Mouse (Mus musculus) adrenal gland, postnatal 4 days (tissue): ENCODE results near the gene Tbc1d9b. TPM values are rescaled to one million over a fixed set of nuclear protein-coding genes. Genes with fewer than 3 reads are reported as not detected.
"Not testable (repeated sequence)": the region's sequence is repeated elsewhere in the genome, so short reads cannot be mapped to it uniquely, and the experiment has no call there.

ENCODE experiments used
- DNase-seq, 2 experiments: peaks; one replicate each; pipeline ENCODE4 v3.0.0; 2021 to 2022; ENCODE audit warnings: low spot score in 2 of 2, mixed read lengths in 2 of 2
- long read RNA-seq, 2 experiments: library from polyadenylated mRNA; stranded (forward); transcript quantifications; one replicate each; pipeline ENCODE4 v2.0.0; 2021
- total RNA-seq, 2 experiments: library from RNA; stranded (reverse); gene quantifications; 2 replicates each; pipeline ENCODE4 v1.2.3; 2021

Gene Tbc1d9b
- total RNA-seq: 100 to 1,000 TPM; 108 to 120 TPM
- long read RNA-seq, experiment 1, full-length matches to known transcripts: 66 of 131 reads
- long read RNA-seq, experiment 1, partial matches to known transcripts: 24 of 131 reads
- long read RNA-seq, experiment 1, other reads (novel, unspliced or antisense): 41 of 131 reads
- long read RNA-seq, experiment 2, full-length matches to known transcripts: 107 of 241 reads
- long read RNA-seq, experiment 2, partial matches to known transcripts: 73 of 241 reads
- long read RNA-seq, experiment 2, other reads (novel, unspliced or antisense): 61 of 241 reads

DNA sequence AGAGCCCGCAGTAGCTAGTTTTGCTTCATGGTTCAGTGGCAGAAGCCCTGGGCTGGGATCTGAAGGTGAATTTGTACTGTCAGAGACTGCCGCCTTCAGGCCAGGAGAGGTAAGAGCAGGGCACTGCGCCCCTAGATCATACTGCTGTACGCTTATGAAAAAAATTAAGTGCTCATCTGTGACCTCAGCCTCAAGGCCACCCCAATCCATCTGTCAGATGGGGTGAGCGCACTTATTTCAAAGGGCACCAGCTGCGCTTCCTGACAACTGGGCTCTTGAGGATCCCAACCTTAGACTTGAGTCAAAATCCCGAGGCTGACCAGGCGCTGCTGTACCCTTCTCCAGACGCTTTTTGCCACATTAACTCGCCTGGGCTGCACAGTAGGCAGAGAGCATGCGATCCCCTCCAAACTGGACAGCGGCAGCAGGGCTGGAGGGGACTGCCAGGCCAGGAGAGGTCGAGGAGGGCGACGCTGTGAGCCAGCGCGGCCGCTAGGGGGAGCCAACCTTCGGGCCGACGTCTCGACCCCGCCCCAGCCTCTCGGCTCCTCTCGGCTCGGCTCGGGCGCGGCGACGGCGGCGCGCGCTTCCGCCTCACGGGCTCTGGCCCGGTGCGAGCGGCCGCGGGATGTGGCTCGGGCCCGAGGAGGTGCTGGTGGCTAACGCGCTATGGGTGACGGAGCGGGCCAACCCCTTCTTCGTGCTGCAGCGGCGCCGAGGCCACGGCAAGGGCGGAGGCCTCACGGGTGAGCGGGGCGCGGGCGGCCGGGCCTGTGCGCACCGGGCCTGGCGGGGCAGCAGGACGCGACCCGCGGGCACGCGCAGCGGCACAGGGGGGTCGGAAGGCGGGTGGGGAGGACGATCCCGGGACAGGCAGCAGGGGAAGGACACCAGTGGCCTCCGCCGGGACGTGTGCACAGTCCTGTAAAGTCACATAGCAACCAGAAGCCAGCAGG, at the start of gene Tbc1d9b:
Gene Tbc1d9b, plus strand, starts transcription at position 586 of the 956 bp plus-strand sequence.
- peak; percentile 76 to 82 for DNase-seq

DNA sequence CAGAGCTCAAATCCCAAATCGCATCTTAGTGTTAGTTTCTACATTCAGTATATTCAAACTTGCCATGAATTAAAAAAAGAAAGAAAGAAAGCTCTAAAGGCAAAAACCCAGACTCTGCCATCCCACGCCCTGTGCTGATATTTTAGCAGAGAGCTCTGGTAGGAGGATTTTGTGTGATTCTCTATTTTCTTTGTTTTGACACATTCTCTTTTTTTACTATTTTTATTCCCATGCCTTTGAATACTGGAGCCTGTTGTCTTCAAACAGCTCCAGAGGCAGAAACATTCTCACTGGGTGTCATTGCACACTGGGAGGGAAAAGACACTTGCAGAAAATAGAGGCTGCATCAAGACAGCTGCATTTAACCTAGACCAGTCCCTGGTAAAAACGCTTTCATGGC, 45.0 kb upstream of the Tbc1d9b start:
- DNase-seq: no peak

DNA sequence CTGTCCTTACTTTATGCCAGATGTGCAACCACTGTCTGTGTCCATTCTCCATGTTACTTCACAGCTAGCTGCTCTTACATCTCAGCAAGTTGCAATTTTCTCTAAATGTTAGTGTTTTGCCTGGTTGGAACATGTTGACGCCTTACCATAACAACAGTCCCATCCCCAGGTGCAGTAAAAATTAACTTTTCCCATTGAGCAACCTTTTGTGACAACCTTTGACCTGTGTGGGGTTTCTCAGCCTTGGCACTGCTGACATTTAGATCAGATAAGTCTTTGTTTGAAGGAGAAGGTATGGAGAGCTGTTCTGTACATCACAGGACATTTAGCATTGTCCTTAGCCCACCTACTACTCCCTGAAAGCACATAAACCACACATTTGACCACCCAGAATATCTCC, 41.4 kb upstream of the Tbc1d9b start:
- no peak for DNase-seq

DNA sequence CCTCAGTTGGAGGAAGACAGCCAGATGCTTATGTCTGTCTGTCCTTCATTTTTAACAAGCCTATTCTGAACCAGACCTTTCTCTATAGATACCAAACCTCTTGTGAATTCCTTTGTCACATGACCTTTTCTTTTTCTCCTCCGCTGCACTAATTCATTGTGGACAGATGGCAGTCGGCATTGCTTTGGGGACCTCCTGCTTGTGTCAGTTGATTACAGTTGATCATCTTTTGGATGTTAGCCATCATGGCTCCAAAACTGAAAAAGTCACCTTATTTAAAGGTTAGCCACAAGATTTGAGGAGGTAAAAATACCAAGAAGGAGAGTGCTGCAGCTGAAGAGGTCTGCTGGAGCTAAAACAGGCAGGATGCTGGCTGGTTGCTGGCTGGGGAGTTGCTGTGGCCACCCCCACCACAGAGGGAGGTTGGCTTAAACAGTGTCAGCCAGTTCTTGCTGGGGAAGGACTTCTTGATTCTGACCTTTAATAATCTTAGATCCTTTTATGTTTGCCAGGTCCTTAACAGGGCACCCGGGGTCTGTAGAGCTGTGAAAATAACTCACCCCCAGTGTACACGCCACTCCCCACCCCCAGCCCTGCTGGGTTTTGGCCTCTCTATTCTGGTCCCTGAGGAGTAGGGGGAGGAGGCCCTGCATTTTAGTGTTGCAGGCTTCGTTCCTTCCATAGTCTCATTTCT, 40.1 kb upstream of the Tbc1d9b start:
- no peak for DNase-seq

DNA sequence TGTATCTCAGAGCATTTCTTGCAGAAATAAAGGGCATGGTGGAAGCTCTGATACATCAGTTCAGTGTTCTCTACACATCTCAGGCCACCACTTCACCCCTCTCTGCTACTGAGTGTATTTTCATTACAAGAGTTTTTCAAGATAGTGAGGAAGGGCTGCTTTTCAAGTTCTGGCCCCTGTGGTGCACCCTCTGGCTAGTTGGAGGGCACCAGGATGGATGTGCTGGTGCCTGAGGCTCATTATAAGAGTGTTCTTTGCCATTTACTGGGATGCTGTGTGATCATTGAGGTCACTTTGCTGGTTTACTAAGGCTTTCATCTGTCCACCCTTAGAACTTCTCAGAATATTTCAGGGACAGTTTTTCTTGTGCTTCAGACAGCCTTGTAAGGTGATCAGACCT, 39.5 kb upstream of the Tbc1d9b start:
- no peak for DNase-seq

DNA sequence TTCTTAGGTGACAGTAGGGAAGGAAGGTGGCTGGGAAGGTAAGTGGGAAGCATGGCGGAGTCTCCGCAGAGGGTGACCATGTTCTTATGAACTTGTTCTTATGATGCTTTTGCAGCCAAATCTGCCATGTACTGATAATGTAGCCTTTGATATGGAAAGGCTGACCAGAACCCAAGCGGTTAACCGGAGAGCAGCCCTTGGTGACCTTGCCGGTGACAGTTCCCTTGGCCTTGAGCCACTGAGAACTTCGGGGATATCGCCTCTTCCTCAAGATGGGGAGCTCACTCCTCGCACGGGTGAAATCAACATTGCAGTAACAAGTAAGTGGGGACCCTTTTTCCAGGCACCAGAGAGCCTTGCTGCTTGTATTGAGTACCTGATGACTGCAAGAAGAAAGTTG, 35.5 kb upstream of the Tbc1d9b start:
- DNase-seq: no peak

DNA sequence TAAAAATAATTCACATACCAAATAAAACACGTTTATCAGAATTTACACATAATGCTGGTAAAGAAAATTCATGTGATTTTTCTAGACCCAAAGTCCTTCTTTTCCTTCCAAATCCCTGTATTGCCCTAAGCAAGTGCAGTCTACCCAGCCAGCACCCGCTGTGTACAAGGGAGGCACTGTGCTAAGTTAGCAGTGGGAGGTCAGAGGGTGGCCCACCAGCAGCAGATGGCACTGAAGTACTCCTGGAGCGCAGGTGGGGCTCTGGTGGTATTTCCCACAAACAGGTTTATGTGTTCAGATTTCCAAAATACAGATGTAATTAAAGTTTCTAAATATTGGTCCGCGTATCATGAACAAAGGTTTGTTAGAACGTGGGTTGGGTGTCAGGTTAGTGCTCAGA, 34.1 kb upstream of the Tbc1d9b start:
- no peak for DNase-seq

DNA sequence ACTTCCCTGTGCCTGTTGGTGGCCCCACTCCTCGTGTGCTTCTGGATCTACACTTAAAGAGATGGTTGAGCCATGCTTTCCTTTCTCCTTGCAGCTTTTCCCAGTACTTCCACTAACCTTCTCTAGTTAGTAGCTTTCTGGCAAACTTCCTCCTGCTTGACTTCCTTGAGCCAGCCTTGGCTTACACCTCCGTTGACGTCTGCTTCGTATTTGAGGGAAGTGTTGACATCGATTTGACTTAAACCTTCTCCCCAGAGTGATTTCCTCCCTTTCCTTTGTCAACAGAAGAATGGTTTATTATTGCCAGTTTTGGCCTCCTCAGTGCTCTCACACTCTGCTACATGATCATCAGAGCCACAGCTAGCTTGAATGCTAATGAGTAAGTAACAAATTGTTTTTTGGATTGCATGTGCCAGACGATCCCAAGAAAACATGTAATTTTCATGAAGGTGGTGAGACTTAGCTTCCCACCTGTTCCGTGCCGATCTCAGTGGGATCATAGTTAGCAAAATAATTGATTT, 32.2 kb upstream of the Tbc1d9b start:
- no peak for DNase-seq

DNA sequence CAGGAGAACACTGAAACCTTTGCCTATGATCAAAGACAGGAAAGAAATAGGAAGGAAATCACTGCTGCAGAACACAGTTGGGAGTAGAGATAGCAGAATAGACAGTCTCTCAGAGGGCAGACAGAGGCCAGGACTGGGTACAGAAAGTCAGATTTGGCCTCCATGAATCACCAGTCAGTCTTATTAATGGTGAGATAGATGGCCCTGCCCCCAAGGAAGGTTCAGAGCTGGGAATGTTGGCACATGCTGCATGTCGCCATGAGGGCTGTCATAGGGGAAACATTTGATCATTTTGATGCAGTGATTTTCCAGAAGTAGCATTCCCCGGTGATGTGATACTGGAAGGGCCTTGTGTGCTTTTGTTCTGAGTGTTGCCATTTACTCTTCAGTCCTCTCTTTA, 31.5 kb upstream of the Tbc1d9b start:
- DNase-seq: no peak

DNA sequence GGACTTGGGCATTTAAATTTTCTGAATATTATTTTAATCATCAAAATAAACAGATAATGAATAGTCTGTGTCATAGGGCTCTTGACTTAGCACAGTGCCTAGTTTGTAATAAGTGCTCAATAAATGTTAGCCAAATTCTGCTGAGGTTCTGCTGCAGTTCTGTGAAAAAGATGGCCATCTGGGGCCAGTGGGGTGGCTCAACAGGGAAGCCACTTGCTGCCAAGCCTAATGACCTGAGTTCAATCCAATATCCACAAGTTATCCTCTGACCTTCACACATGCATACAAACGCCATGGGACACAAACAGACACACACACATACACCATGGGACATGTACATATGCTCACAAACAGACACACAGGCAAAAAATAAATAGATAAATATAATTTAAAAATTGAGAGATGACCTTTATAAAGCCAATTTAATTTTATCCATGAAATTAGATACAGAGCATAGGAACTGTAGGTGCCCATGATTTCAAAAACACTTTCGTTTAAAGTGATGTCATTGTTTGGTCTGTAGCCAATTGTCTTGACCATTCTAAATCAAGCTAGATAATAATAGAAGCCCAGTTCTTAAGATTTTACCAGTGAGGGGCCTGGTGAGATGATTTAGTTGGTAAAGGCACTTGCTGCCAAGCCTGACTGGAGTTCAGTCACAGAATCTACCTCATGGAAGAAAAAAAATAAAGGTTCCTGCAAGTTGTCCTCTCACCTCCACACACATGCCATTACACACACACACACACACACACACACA, 30.5 kb upstream of the Tbc1d9b start:
- no peak for DNase-seq

DNA sequence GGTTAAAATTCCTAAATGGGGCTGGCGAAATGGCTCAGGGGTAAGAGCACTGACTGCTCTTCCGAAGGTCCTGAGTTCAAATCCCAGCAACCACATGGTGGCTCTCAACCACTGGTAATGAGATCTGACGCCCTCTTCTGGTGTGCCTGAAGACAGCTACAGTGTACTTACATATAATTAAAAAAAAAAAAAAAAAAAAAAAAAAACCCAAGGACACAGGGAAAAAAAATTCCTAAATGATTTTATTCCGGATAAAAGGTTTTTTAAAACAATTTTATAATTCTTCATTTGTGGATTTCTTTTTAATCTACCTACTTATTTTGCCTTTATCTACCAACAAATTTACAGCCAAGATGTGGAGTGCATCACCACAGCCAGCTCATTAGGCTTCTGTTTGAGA, 29.2 kb upstream of the Tbc1d9b start:
- not testable (repeated sequence) for DNase-seq

DNA sequence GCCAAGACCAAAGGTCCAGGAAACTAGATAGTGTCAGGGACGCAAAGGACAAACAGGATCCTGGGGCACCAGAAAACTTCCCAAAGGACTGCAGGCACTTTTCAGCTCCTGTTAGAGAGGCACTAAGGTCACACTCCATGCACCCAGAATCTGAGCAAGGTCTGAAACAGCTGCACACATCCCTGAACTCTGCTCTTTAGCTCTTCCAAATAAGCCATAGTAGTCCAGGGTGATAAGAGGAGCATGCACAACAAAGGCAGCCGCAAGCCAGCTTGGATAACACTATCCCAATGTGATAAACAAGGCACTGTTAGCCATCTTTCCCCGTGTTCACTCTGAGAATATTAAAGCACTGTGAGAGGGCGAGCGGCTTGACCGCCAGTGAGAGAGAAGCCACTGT, 27.2 kb upstream of the Tbc1d9b start:
- no peak for DNase-seq

DNA sequence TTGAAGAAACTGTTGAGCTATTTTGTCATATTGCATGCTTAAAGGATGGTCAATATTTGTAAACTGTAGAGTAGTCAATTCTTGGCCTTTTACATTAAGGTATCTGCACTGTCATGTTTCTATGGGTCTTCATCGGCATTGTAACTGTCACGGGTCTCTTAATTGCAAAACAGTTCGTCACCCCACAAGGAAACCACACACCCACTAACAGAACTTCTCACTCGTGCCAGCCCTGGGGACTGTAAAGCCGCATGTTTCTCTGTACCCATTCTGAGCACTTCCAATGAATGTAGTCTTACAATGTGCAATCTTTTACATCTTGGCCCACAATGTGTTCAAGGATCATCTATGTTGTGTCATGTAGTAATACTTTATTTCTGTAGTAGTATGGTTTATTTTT, 26.0 kb upstream of the Tbc1d9b start:
- DNase-seq: no peak

DNA sequence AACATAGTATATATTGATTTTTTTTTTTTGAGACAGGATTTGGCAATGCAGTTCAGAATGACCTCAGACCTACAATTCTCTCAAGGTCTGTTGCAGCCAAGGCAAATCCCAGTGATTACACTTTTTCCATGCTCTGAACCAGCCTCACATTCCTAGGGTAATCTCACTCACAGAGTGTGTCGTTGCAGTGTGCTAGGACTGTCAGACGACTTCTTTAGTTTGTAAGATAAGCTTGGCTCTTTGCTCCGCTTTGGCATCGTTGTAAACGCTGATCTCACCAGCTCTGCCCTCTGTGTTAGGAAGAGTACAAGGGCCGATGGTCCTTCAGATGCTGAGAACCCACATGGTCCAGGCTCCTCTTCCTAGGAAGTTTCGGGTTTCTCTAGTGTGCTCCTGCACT, 25.2 kb upstream of the Tbc1d9b start:
- no peak for DNase-seq

DNA sequence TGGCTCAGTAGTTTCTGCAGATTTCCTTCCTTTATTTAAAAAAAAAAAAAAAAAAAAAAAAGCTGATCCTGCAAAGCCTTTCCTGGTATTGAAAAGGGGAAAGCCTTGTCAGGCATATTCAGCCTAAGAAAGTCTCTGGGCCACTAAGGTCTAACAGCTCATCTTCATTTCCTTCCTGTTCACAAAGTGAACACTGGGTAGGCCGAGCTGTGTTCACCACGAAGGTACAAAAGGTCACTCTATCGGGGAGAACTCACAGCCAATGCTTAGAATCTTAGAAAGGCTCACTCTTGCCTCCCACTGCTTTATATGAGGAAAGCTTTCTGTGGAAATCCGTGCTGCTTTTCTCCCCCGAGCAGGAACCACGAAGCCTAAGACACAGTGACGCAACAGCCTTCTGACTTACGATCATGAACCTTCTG, 22.4 kb upstream of the Tbc1d9b start:
- DNase-seq: no peak

DNA sequence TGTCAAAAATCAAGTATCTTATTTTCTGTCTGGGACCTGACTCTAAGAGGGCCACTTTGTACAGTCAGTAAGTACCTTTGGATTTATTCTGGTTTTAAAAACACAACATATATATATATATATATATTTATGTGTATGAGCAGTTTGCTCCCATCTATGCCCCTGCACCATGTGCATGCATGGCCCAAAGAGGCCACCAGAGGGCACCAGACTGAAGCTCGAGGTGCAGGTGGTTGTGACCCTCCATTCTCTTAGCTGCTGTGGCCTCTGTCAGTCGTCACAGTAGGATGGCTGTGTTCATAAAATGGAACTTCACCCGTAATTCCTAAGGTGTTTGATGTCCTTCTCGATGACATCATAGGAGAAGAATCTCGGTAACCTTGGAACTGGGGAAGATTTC, 16.9 kb upstream of the Tbc1d9b start:
- DNase-seq: peak; percentile 36 to 59

DNA sequence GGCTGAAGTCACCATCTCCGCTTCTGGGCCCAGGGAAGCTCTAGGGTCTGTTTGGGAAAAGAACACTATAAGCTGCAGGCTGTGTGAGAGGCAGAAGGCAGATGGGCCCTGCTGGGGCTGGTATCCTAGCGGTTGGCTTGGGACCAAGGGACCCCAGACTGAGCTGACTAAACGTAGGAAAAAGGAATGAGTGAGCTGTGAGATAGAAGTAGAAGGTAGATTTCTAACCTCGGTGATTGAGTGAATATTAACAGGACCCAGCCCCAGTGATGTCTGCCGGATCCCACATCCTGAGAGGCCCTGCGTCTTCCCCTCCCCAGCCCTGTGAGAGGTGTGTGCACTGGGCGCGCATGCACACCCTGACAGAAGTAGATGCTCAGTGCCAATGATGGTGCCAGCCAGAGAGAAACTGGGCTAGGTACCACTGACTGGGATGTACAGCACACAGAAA, 8.5 kb upstream of the Tbc1d9b start:
- DNase-seq: no peak

DNA sequence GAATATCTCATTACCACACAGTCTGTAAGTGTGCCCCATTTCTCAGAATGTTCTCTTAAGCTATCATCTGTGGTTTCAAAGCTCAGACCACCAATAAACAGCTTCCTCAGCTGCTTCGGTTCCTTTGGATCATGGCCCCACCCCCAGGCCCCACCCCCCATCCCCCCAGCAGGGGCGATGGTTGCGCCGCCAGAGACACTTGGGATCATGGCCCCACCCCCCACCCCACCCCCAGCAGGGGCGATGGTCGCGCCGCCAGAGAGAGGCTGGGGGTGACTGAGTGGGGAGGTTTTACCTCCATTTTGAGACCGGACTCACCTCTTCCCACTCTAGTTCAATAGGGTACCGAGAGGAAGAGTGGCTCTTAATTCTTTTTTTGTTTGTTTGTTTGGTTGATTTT, 3.4 kb upstream of the Tbc1d9b start:
- no peak for DNase-seq

DNA sequence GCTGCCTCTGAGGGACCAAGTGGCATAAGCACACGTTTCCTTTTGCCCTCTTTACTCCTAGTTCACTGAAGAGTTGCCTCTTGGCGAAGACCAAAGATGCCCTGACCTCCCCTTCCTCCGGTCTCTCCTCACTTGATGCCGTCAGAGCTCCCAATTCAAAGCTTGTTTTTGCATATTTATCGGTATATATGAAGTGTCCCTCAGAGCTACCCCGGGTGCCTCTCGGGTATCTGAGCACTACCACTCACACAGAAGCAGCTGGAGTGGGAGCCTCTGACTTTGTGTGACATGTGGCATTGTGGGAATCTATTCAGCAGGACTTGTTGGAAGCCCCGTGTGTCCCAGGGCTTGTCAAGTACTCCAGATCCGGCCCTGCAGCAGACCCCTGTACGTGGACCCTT, 605 bp downstream of the Tbc1d9b start:
- DNase-seq: no peak

DNA sequence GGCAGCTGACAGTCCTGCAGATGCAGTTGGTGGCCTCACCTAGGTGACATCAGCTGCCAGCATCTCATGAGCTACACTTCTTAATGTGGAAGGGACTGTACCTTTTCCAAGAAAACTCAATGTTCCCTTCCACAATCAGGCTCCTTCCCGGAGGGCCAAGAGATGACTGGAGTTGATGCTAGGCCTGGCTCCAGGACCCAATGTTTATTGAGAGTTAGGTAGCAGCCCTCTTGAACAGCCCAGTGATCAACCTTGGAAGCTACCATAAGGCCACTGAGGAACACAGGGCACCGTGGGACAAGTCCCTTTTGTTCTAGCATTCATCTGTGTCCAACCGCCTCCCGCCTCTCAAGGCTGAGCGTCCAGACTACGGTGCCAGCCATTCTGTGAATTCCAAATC, 1.1 kb downstream of the Tbc1d9b start:
- DNase-seq: no peak
